Mouse (Mus musculus) layer of hippocampus, adult 9-11 months (tissue): ENCODE measurements around the gene Chrd.

Experiments used
- DNase-seq: peaks from one replicate; pipeline ENCODE4 v3.0.0; 2022

Chrd gene

DNA sequence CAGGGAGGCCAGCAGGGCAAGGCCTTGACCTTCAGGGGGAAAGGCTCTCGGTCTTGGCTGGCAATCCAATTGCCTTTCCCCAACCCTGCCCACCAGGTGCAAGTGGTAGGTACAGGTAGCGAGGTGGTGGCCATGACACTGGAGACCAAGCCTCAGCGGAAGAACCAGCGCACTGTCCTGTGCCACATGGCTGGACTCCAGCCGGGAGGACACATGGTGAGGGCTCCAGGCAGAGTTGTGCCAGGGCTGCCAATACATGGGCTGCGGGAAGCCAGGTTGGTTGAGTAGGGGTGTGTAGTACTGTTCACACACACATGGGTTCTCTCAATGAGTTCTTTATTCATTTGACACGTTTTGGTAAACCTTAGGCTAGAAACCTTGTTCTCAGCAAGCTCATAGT lies 3.2 kb downstream of the Chrd start:
- no peak for DNase-seq

DNA sequence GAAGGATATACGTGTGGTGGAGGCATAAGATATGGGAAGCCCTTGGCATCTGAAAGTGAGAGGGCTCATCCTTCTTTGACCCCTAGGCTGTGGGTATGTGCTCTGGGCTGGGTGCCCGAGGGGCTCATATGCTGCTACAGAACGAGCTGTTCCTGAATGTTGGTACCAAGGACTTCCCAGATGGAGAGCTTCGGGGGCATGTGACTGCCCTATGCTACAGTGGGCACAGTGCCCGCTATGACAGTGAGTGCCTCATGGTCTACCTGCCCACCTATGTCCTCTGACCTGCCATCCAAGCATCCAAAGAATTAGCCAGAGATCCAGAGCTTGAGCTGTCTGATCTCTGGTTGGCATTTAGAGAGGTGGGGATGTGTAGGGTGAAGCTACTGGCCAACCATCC lies 3.9 kb downstream of the Chrd start:
- DNase-seq = no peak

DNA sequence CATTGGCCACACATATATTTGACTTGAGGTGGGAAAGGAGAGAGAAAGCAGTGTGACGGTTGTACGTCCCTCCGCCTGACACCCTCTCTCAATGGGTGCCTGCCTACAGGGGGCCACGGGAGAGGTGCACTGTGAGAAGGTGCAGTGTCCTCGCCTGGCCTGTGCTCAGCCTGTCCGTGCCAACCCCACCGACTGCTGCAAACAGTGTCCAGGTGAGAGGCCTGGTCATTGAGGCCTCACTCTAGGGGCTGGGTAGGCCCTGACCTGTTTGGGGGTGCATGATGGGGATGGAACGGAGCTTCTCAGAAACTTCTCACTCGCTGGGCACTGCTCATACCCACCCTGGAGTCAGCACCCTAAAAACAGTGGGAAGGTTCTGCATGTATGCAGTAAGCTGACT lies 6.9 kb downstream of the Chrd start:
- no peak for DNase-seq

DNA sequence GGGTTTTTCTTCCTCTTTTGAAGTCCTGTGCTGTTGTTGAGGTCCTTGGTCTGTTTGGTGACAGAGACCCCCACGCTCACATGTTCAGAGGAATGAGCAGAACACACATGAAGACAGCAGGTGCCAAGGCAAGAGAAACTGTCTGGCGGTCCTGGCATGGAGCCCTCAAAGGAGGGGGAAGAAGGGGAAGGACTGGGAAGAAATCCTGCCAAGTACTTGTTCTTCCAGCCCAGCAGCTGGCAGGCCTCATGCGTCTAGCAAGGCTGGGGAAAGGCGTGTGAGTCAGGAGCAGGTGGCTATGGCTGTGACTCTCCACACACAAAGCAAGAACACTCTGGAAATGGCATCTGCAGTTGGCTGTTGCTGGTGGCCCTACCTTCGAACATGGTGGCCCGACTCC lies 13.7 kb downstream of the Chrd start:
- peak; percentile 87 for DNase-seq

DNA sequence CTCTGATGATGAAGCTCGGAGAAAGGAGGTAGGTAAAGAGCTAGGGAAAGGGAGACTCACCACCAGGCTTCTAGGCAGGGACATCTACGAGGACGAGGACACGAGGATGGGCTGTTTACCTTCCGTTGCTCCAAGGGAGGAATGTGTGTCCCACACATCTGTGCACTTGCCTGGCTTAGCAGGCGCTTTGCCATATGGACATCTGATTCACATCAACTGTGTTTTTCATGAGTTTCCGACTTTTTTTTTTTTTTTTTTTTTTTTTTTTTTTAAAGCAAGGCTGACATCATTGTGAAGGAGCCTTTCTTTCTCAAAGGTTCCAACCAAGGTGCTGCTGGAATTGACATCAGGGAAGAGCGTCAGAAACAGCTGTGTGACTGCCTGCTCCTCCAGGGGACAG lies 17.6 kb downstream of the Chrd start:
- DNase-seq = no peak

DNA sequence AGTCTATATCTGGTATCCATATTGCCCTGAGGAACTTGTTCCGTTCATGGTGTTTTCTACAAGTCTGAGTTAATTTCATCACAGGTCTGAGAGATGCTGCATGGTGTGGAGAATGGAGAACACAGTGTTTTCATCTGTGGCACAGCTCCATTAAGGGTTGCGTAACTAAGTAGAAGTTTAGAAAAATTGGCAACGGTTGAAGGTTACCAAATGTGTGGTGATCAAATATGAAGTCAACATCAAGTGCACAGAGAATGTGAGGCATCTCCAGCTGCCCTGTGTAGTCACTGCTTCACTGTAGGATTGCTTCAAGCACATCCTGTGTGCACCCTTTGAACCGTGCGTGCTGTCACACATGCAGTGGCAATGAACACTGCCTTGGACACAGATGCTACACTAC lies 23.1 kb downstream of the Chrd start:
- no peak for DNase-seq

DNA sequence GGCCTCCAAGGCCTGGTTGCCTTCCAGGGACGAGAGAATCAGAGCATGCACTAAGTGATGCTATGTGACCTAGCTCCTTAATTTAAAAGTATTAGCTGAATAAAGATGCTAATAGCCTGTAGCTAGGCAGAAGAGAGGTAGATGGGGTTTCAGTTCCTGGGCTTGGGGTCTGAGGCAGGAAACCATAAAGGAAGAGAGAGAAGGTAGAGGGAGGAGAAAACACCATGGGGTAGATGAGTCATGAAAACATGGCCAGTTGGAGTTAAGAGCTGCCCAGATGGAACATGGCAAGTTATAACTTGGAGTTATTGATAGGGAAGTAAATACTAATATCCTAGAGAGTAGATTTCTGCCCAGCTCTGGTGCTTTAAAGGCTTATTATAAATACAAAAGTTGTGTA lies 24.5 kb downstream of the Chrd start:
- DNase-seq = no peak

DNA sequence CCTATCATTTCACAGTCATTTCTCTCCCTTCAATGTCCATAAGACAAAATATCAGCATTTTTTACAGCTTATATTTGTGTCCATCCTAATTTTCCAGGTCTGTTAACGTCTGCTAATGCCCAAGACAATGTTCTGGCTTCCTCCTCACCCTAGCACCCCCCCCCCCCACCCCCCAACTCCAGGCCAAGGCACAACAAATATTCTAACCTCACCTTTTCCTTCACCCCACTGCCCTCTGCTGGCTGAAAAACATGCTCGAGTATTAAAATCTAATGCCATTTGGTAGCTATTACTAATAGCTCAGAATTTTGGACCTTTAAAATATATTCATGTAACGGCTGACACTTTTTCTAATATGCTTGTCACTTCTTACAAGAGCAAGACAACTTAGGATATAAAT lies 28.8 kb downstream of the Chrd start:
- peak; percentile 16 for DNase-seq

DNA sequence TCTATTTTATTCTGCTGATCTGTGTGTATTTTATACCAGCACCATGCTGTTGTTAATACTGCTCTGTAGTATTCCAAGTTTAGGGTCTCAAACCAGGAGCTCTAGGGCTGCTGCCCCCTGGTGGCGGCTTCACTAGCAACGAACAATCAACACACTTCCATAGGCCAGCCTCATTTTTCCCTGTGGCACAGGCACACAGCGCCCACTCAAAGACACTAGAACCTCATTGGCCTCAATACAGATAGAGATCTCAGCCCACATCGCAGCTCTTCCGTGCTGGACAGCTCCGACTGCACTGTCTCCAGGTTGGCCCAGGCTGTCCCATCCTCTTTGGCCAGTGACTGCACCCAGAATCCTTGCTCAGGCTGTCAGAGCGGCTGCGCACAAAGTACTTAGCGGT lies 32.3 kb downstream of the Chrd start:
- DNase-seq = no peak

DNA sequence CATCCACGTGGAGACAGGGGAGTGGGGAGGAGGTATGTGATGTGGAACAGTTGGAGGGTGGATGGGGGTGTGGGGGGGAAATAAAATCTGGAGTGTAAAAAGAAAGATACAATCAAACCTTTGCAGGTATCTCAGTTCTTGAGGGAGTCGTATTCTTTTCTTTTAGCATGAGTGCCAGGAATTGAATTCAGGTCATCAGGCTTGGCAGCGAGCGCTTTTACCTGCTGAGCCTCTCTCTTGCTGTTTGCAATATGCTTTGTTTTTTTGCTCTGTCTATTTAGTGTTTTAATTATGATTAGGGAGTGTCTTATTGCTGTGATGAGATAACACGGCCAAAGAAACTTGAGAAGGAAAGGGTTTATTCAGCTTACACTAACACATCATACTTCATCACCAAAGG lies 42.1 kb downstream of the Chrd start:
- no peak for DNase-seq

DNA sequence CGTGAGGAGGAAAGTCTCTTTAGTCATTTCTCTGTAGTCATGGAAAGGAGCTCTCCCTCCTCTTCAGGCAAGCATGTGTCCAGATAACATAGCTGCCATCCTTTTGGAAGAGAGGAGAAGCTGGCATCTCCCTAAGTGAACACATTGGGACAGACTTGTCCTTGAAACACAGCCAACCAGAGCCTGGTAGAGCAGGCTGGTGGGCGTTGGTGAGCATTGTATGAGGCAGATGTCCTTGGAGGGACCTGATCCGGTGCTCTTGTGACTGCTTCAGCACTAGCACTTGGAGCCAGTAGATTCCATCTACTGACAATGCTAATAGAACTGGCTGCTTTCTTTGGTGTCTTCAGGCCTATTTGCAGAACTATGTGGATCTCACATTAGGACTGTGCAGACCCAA lies 46.9 kb downstream of the Chrd start:
- peak; percentile 44 for DNase-seq

DNA sequence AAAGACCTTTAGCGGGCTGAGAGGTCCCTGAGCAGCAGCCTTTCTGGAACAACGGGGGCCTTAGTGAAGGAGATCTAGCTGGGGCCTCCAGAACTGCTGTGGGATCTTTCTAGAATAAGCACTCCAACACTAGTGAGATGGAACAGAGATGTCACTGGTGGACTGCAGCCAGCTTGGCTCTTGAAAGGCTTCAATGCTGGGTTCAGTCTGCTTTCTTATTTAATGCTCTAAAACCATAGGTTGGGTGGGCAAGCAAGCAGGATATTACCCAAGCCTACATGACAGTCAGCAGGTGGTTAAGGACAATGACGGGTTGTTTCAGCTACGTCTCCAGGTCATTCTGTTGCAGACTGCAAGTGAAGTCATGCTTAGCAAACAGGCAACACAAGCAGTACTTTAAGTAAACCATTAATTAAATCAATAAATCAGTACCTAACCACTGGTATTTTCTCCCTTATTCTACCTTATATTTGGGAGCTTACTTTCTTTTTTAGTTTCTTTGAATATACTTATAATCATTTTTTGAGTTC lies 48.2 kb downstream of the Chrd start:
- DNase-seq = no peak

DNA sequence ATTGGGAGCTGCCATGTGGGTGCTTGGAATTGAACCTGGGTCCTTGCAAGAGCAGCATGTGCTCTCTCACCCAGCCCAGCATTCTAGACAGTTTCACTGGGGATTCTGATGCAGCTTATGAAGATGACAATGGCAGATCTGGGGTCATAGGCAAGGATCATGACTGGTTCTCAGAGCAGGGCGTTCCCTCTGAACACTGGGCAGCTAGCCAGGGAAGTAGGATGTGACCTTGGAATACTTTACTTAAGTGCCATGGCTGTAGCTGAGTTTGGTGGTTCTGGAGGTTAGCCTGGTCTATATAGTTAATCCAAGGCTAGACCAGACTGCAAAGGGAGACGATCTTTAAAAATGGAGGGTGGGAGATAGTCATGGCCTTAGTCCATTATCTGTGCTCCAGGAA lies 51.0 kb downstream of the Chrd start:
- no peak for DNase-seq

DNA sequence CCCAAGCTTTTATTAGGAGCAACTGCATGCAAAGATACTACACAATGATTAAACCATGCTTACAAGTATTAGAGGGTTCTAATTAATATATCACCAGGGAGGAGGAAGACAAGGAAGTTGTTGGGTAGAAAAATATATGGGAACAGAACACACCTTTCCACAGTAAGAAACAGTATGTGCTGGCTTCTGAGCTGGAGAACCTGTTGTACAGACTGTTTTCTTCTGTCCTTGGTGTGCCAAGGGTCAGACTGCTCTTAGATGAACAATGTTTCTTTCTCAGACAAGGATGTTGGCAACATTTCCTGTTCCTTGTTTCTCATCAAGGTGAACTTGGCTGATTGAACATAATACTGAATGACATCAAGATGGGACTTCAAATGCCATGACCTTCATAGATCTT lies 51.8 kb downstream of the Chrd start:
- DNase-seq = no peak

DNA sequence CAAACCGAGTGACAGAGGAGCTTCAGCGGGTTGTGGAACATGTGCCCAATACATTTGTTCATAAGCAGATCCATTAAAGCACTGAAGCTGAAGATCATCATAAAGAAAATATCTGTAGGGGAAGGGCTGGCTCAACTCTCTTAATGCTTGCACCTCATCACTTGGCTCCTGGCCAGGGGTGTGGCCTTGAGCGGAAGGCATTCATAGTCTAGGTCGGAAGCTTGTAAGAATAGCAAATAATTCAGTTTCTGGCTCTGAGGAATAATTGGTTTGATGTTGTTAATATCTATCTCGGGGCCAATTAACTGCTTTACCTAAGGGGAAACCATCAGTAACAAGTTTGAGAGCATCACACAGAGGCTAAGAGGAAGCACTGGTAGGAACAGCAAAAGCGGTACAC lies 53.6 kb downstream of the Chrd start:
- no peak for DNase-seq

DNA sequence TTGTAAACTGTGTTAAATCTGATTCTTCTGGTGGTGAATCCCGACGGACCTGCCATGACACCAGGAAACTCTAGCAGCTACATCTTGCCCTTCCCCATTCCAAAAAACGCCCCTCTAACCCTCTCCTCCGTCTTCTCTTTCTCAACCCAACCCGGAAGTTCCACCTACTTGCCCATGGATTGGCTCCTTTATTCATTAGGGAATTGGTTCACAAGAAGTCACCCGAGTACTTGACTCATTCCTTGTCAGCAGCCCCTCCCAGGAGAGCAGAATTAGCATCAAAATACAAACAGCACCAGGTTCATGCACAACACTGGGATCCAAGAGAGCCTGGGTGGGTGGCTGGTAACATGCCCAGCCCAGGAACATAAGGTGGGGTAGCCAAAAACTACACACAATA lies 58.9 kb downstream of the Chrd start:
- no peak for DNase-seq
